Mouse (Mus musculus) bone marrow macrophage, adult 2 months (primary cell): ENCODE measurements around the gene Rnf5.

ENCODE experiments used
- CTCF ChIP-seq: IDR thresholded peaks from 2 replicates; pipeline ENCODE4 v1.5.1; 2012; ENCODE audit warnings: low read depth, mild to moderate bottlenecking, low read length, moderate library complexity
- POLR2A ChIP-seq: IDR thresholded peaks from 2 replicates; pipeline ENCODE4 v1.6.1; 2012; ENCODE audit warnings: mild to moderate bottlenecking, low read depth, low read length, borderline replicate concordance

- TF ChIP-seq CTCF, result no peak
- TF ChIP-seq POLR2A, result no peak
Measured at GRCm38 (mm10) chr17:34645831-34646511, 42.5 kb upstream of the Rnf5 start.
